Mouse (Mus musculus): Measurements from ENCODE around the gene Kif3a. TPM values are rescaled to one million over a fixed set of nuclear protein-coding genes. Genes with fewer than 3 reads are reported as not detected.

Gene Kif3a
- polyA plus RNA-seq, 1 experiment from 2014 or later = 285 TPM

DNA sequence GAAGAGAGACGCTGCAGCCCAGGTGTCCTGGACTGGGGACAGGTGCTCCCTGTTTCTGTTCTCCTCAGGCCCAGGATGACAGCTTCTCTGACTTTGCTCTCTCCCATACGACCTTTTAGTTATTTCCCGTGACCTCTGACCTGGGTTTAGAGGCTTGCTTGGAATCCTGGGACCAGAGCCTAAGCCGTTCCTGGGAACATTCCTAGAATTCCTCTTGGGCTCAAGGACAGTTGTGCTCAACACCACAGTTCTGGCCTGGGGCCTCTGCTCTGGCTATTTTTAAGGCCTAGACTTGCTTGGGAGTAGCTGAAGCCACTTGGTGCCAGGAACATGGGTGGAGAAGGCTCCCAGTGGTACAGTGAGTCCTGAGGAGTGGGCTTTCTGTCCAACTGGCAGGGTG is 41.7 kb upstream of the Kif3a start:
- no peak overlapping the region for H3K4me3 ChIP-seq
- WGBS = 44% methylated on average over 4 of the region's 4 CpGs

DNA sequence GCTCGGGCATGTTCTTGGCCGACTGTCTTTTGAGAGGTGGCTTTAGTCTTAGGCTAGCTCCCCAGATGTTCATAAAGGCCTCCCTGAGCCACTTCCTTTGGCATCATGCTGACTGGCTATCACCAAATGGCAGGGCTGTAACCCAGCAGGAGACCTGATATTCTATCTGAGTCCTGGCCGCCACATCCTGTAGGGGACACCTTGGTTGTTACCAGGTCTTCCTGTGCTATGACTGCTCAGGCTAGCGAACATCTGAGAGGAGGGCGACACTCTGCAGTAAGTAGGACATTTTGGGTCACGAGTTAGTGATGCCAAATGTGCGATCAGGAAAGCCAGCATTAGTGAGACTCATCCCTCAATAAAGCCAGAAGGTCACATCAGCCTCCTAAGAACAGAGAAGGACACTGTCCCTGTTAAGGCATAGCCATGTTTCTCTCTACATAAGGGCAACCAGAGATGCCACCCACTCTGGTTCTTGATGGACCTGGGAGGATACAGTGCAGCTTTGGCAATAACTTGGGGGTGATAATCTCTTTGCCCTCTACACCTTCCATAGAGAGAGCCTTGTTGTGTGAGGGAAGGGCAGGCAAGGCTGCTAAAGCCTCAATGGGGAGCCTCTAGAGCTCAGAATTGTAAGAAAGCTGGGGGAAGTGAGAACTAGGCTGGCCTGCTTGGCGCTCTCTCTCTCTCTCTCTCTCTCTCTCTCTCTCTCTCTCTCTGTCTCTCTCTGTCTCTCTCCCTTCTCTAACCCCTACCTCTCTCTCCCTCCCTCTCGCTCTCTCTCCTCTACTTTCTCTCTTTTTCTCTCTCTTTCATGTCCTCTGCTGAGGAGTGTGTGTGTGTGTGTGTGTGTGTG is 38.6 kb upstream of the Kif3a start:
- Histone ChIP-seq H3K9ac (no peak overlapping the region), H3K4me1 (replicated peaks) (peaks cover 32% of the 10 kb centered on the region), H3K27me3 (no peaks in the 10 kb centered on the region), H3K4me2 (no peak overlapping the region), H3K9me3 (no peaks in the 10 kb centered on the region), H3K4me3 (no peak overlapping the region), H3K36me3 (peaks cover 9% of the 10 kb centered on the region), H3K27ac (no peak overlapping the region)
- ATAC-seq (ENCODE audit: low FRiP score) = no peak
- WGBS = 86% methylated on average over 9 of the region's 9 CpGs

More for the DNA sequence above, 41.7 kb upstream of the Kif3a start:
- H3K36me3 ChIP-seq = no peaks in the 10 kb centered on the region
- H3K9me3 ChIP-seq = no peaks in the 10 kb centered on the region
- 0 out of 2 replicates have a peak, but pooled peaks cover 4% of the 10 kb centered on the region for H3K27me3 ChIP-seq
- no peak overlapping the region for H3K27ac ChIP-seq
- H3K9ac ChIP-seq = no peak overlapping the region
- peaks cover 62% of the 10 kb centered on the region for H3K4me1 ChIP-seq (replicated peaks)
- H3K4me2 ChIP-seq = no peak overlapping the region
- no peak for ATAC-seq (ENCODE audit: low FRiP score)

DNA sequence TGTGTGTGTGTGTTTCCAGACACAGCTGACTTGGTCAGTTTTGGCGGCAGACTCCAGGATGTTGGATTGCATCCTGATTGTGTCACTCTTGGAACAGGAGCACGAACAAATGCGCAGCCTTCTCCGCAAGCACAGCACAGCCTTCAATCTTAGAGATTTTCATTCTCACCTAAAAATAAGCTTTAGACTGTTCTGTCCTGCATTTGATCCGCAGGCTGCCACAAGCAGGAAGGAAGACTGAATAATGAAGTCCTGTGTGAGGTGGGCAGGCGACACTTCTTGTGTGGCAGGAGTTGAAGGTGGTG is 38.0 kb upstream of the Kif3a start:
- no peak for ATAC-seq (ENCODE audit: low FRiP score)
- no peak overlapping the region for H3K4me3 ChIP-seq
- 71% methylated on average over 6 of the region's 6 CpGs for WGBS
- H3K4me2 ChIP-seq = no peak overlapping the region
- no peak overlapping the region for H3K27ac ChIP-seq
- H3K9me3 ChIP-seq = no peaks in the 10 kb centered on the region
- H3K27me3 ChIP-seq = no peaks in the 10 kb centered on the region
- H3K9ac ChIP-seq = no peak overlapping the region
- H3K36me3 ChIP-seq = peaks cover 15% of the 10 kb centered on the region
- H3K4me1 ChIP-seq (replicated peaks) = peaks cover 26% of the 10 kb centered on the region

DNA sequence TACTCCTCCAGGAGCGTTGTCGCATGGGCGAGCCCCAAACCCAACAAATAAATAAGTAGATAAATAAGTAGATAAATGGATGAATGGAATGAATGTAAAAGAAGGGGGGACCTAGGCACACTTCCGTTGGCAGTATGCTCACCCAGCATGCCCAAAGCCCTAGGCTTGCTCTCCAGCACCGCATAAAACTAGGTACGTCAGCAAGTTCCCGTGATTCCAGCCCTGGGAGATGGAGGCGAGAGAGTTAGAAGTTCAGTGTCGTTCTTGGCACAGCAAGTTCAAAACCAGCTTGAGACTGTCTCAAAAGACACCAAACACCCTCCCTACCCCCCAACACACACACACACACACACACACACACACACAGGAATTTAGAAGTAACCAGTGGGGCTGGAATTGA is 37.2 kb upstream of the Kif3a start:
- Histone ChIP-seq H3K4me2 (no peak overlapping the region), H3K9me3 (no peaks in the 10 kb centered on the region), H3K27me3 (no peaks in the 10 kb centered on the region), H3K4me1 (replicated peaks) (peaks cover 21% of the 10 kb centered on the region), H3K4me3 (no peak overlapping the region), H3K36me3 (peaks cover 23% of the 10 kb centered on the region), H3K9ac (no peak overlapping the region), H3K27ac (no peak overlapping the region)
- 89% methylated on average over 9 of the region's 9 CpGs for WGBS
- ATAC-seq (ENCODE audit: low FRiP score) = no peak

DNA sequence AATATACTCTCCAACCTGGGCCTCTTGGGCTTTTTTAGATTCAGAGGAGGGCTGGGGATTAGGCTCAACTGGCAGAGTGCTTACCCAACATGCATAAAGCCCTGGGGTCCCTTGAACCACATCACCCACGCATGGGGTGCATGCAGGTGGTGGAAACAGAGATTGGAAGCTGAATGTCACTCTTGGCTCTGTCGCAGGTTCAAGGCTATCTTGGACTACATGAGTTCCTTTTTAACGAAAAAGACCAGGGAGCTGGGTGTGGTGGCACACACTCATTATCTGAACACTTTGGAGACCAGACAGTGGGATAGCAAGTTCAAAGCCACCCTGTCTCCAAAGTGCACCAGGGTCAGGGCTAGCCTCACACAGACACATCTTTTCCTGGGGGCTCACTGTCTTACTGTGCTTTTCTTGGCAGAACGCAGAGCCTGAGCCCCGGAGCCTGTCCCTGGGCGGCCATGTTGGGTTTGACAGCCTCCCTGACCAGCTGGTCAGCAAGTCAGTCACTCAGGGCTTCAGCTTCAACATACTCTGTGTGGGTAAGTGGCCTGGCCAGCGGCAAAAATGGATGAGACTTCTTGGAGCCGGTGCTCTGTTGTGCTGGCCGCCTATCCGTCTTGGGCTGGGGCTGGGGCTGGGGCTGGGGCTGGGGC is 35.5 kb upstream of the Kif3a start:
- H3K27me3 ChIP-seq = no peaks in the 10 kb centered on the region
- 87% methylated on average over 10 of the region's 10 CpGs for WGBS
- peaks cover 14% of the 10 kb centered on the region for H3K4me1 ChIP-seq (replicated peaks)
- H3K27ac ChIP-seq = no peak overlapping the region
- no peaks in the 10 kb centered on the region for H3K9me3 ChIP-seq
- peaks cover 40% of the 10 kb centered on the region for H3K36me3 ChIP-seq
- no peak overlapping the region for H3K4me3 ChIP-seq
- no peak overlapping the region for H3K4me2 ChIP-seq
- H3K9ac ChIP-seq = no peak overlapping the region
- ATAC-seq (ENCODE audit: low FRiP score) = no peak

DNA sequence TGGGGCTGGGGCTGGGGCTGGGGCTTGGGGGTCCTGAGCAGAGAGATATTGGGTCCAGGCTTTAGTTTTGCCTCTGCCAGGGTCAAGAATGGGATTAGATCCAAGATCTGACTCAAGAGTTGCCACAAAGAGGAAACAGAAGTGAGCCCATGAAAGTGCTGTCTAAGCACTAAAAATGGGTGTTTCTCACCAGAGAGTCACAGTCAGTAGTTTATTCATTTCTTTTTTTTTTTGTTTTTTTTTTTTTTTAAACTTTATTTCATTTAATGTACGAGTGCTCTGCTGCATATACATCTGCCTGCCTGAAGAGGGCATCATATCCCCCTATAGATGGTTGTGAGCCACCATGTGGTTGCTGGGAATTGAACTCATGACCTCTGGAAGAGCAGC is 35.0 kb upstream of the Kif3a start:
- Histone ChIP-seq H3K9ac (no peak overlapping the region), H3K36me3 (peaks cover 45% of the 10 kb centered on the region), H3K27me3 (no peaks in the 10 kb centered on the region), H3K27ac (no peak overlapping the region), H3K4me1 (replicated peaks) (peaks cover 14% of the 10 kb centered on the region), H3K4me3 (no peak overlapping the region), H3K4me2 (no peak overlapping the region), H3K9me3 (no peaks in the 10 kb centered on the region)
- no peak for ATAC-seq (ENCODE audit: low FRiP score)
- WGBS = 87% methylated on average over 1 of the region's 1 CpGs

DNA sequence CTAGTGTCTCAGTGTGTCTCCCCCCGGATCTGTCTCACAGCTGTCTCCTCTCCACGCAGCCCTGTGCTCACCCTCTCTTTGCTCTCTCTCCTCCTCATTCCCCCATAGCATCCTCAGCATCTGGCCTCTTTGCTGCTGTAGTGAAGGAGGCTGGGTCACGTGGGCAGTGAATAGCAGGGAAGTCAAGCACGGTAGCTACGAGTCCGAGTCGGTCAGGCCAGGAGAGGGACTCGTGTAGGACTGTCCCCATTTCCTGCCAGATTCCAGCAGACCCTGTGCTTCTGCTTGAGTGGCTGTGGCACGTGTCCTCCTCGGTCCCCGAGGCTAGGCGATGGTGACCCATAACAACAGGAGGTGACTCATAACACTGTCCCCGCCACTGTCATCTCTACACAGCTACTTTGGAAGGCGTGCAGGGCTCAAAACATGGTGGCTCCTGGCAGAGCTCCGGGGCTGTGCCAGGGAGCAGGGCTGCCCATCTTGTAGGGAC is 28.1 kb upstream of the Kif3a start:
- Histone ChIP-seq H3K4me1 (replicated peaks) (peaks cover 5% of the 10 kb centered on the region; the same call in 1 of the 2 replicates), H3K36me3 (peaks cover 68% of the 10 kb centered on the region), H3K9me3 (no peaks in the 10 kb centered on the region), H3K4me2 (no peak overlapping the region), H3K27me3 (no peaks in the 10 kb centered on the region), H3K4me3 (no peak overlapping the region), H3K9ac (no peak overlapping the region), H3K27ac (no peak overlapping the region)
- no peak for ATAC-seq (ENCODE audit: low FRiP score)
- 58% methylated on average over 15 of the region's 15 CpGs for WGBS

DNA sequence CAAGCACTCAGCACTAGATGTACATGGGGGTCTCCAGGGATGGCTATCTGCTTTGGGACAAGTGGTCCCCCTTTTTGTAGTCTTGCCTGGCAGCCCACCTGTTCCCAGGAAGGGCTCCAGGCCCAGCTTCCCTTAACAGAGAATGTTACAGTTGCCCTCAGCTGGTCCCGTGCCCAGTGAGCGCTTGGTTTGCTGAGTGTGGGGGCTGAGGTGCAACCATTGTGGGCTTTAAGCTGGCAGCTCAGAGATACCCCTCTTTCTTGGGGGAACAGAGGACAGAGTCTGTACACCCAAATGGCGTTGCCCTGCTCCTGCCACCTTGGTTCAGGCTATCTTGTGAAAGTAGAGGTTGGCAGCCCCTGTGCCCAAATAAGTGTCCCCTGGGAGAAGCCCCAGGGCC is 26.8 kb upstream of the Kif3a start:
- H3K9ac ChIP-seq = no peak overlapping the region
- no peak overlapping the region for H3K27ac ChIP-seq
- H3K27me3 ChIP-seq = no peaks in the 10 kb centered on the region
- no peak overlapping the region for H3K4me2 ChIP-seq
- ATAC-seq (ENCODE audit: low FRiP score) = no peak
- no peaks in the 10 kb centered on the region for H3K9me3 ChIP-seq
- H3K4me1 ChIP-seq (replicated peaks) = peaks cover 5% of the 10 kb centered on the region; the same call in 1 of the 2 replicates
- no peak overlapping the region for H3K4me3 ChIP-seq
- H3K36me3 ChIP-seq = peaks cover 55% of the 10 kb centered on the region
- 91% methylated on average over 3 of the region's 3 CpGs for WGBS

DNA sequence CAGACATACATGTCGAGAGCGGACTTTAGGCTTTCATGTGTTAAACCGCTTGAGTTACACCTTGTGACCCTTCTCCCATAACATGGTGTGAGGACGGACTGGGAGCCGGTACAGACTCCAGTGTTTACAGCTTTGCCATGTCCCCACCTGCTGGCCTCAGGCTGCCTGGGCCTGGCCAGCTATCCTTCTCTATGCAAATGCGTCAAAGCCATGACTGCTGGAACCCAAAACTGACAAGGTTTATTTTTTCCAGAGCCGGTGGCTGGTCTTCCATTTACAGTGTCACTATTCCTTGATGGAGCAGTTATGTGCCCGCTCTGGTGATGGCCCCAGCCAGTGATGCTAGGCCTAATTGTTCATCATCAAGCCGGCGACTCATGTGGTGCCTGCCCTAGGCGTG is 26.0 kb upstream of the Kif3a start:
- H3K36me3 ChIP-seq = peaks cover 46% of the 10 kb centered on the region
- no peak overlapping the region for H3K9ac ChIP-seq
- 84% methylated on average over 11 of the region's 11 CpGs for WGBS
- H3K9me3 ChIP-seq = no peaks in the 10 kb centered on the region
- no peak overlapping the region for H3K4me3 ChIP-seq
- H3K4me1 ChIP-seq (replicated peaks) = peaks cover 5% of the 10 kb centered on the region; the same call in 1 of the 2 replicates
- H3K4me2 ChIP-seq = no peak overlapping the region
- no peak for ATAC-seq (ENCODE audit: low FRiP score)
- no peaks in the 10 kb centered on the region for H3K27me3 ChIP-seq
- no peak overlapping the region for H3K27ac ChIP-seq

DNA sequence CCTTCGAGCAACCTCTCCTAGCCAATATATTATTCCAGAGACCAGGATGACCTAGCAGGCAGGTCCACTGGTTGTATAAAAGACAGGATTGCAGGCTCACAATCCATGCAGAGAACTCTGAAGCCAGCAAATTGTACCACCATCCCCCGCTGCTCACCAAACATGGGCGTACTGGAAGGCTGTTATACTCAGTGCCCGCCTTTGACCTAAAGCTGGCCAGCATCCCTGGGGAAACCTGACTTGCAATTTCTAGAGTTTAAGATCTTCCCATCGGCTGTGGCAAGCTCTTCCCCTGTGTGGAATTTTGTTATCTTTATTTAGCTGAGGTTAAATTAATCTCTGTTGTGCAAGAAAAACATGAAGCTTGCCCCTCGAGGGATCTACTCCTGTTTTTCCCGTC is 24.2 kb upstream of the Kif3a start:
- Histone ChIP-seq H3K9me3 (no peaks in the 10 kb centered on the region), H3K4me3 (no peak overlapping the region), H3K4me1 (replicated peaks) (peaks cover 7% of the 10 kb centered on the region), H3K9ac (no peak overlapping the region), H3K27me3 (no peaks in the 10 kb centered on the region), H3K36me3 (peaks cover 30% of the 10 kb centered on the region), H3K4me2 (no peak overlapping the region), H3K27ac (no peak overlapping the region)
- 76% methylated on average over 7 of the region's 7 CpGs for WGBS
- ATAC-seq (ENCODE audit: low FRiP score) = no peak

DNA sequence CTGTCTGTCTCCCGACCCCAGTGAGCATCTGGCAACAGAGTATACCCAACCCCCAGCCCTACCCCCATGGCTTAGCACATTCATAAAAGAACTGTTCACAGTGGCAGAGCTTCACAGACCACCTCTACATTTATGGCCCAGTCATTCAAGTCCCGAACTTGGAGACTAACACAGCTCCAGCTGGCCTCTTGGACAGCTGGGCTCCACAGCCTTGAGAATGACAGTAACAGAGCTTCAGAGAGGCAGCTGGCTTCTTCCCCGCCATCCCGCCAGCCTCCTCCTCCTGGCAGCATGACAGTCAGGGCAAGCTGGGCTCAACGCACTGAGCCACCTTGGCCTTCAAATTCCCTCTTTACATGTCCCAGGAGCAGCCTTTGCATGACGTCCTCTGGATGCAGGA is 20.9 kb upstream of the Kif3a start:
- peaks cover 3% of the 10 kb centered on the region; the same call in 1 of the 2 replicates for H3K4me1 ChIP-seq (replicated peaks)
- peaks cover 10% of the 10 kb centered on the region for H3K36me3 ChIP-seq
- no peak overlapping the region for H3K9ac ChIP-seq
- no peak overlapping the region for H3K27ac ChIP-seq
- H3K9me3 ChIP-seq = no peaks in the 10 kb centered on the region
- H3K4me2 ChIP-seq = no peak overlapping the region
- no peak overlapping the region for H3K4me3 ChIP-seq
- ATAC-seq (ENCODE audit: low FRiP score) = no peak
- H3K27me3 ChIP-seq = no peaks in the 10 kb centered on the region
- 54% methylated on average over 6 of the region's 6 CpGs for WGBS

DNA sequence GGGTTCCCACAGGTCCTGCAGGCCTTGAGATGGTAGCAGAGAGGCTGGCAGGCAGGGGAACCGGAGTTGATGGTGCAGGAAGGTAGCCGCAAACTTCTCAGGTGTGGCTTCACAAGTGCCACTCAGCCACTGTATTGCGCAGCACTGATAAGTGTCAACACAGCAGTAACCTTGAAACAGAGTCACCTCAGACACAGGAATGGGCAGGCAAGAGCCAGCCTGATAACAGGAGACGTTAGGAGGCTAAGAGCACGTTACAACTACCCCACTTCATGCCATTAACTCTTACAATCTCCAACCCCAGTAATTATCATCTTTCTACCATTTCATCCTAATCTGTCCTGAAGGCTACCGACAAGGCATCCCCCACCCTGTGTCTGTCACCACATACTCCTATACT is 19.6 kb upstream of the Kif3a start:
- ATAC-seq (ENCODE audit: low FRiP score) = no peak
- H3K9ac ChIP-seq = no peak overlapping the region
- no peak overlapping the region for H3K4me2 ChIP-seq
- H3K4me1 ChIP-seq (replicated peaks) = peaks cover 3% of the 10 kb centered on the region; the same call in 1 of the 2 replicates
- 92% methylated on average over 6 of the region's 6 CpGs for WGBS
- H3K27ac ChIP-seq = no peak overlapping the region
- H3K9me3 ChIP-seq = no peaks in the 10 kb centered on the region
- no peaks in the 10 kb centered on the region for H3K27me3 ChIP-seq
- no peak overlapping the region for H3K4me3 ChIP-seq
- no peaks in the 10 kb centered on the region; the same call in 1 of the 2 replicates for H3K36me3 ChIP-seq
